Mouse (Mus musculus) intestine, embryonic 16.5 days (tissue): ENCODE measurements around the gene Slc4a7. TPM values are rescaled to one million over a fixed set of nuclear protein-coding genes. Genes with fewer than 3 reads are reported as not detected.

ENCODE experiments used
- ATAC-seq: fragments of 200-750 bp; cut with Nextera tagmentation; 2 replicates; pipeline ENCODE4 v1.8.0; 2017; ENCODE audit warnings: moderate TSS enrichment, moderate library complexity
- H3K27ac ChIP-seq: fragments of 300-500 bp; sonication (generic); 2 replicates; pipeline ENCODE4 v1.5.1; 2014; ENCODE audit warnings: mild to moderate bottlenecking, low read length
- H3K27me3 ChIP-seq: fragments of 300-500 bp; sonication (generic); replicated peaks from 2 replicates; pipeline ENCODE4 v1.6.1; 2014; ENCODE audit warnings: low read length, control low read depth, mixed read lengths; ENCODE audit not compliant: control insufficient read depth, insufficient read depth
- H3K36me3 ChIP-seq: fragments of 300-500 bp; sonication (generic); 2 replicates; pipeline ENCODE4 v1.6.1; 2014; ENCODE audit warnings: low read length, control low read depth; ENCODE audit not compliant: control insufficient read depth, insufficient read depth
- H3K4me1 ChIP-seq: fragments of 300-500 bp; sonication (generic); 2 replicates; pipeline ENCODE4 v1.6.1; 2014; ENCODE audit warnings: low read length, control low read depth, mixed read lengths; ENCODE audit not compliant: control insufficient read depth, insufficient read depth
- H3K4me2 ChIP-seq: fragments of 300-500 bp; sonication (generic); 2 replicates; pipeline ENCODE4 v1.6.1; 2014; ENCODE audit warnings: low read depth, low read length, control low read depth
- H3K4me3 ChIP-seq: fragments of 300-500 bp; sonication (generic); 2 replicates; pipeline ENCODE4 v1.5.1; 2014; ENCODE audit warnings: mild to moderate bottlenecking, low read length
- H3K9ac ChIP-seq: fragments of 300-500 bp; sonication (generic); 2 replicates; pipeline ENCODE4 v1.6.1; 2014; ENCODE audit warnings: low read depth, low read length
- H3K9me3 ChIP-seq: fragments of 300-500 bp; sonication (generic); 2 replicates; pipeline ENCODE4 v1.6.1; 2016; ENCODE audit warnings: low read length, control low read depth; ENCODE audit not compliant: control insufficient read depth
- WGBS: fragments of 180-500 bp; shearing (Covaris S2); extraction: QIAGEN DNeasy Blood & Tissue Kit; methylation state at CpG from one replicate; pipeline ENCODE4 v1.1.7; 2014; 5-methylcytosine and 5-hydroxymethylcytosine counted together
- polyA plus RNA-seq: library from polyadenylated mRNA; unstranded; fragments of >200 nt; fragmentation: Nextera tagmentation; extraction: Ambion mirVana; gene quantifications from 2 replicates; pipeline ENCODE4 v1.2.1, GENCODE M21; 2015

Slc4a7 gene
- polyA plus RNA-seq, 1 experiment from 2014 or later = 18.6 TPM

GRCm38 (mm10) chr14:14704651-14705050, 2.6 kb downstream of the Slc4a7 start:
- WGBS = 80% methylated on average over 2 of the region's 2 CpGs
- no peaks in the 10 kb centered on the region for H3K9me3 ChIP-seq
- H3K27ac ChIP-seq = no peak overlapping the region
- H3K4me2 ChIP-seq = peak overlapping the region; percentile 57; the same call in 1 of the 2 replicates
- H3K4me1 ChIP-seq = peaks cover 10% of the 10 kb centered on the region; the same call in 1 of the 2 replicates
- H3K27me3 ChIP-seq = no peaks in the 10 kb centered on the region
- no peak for ATAC-seq
- H3K36me3 ChIP-seq = no peaks in the 10 kb centered on the region
- peak overlapping the region; percentile 92 for H3K4me3 ChIP-seq
- H3K9ac ChIP-seq = peak overlapping the region; percentile 16; the same call in 1 of the 2 replicates

DNA sequence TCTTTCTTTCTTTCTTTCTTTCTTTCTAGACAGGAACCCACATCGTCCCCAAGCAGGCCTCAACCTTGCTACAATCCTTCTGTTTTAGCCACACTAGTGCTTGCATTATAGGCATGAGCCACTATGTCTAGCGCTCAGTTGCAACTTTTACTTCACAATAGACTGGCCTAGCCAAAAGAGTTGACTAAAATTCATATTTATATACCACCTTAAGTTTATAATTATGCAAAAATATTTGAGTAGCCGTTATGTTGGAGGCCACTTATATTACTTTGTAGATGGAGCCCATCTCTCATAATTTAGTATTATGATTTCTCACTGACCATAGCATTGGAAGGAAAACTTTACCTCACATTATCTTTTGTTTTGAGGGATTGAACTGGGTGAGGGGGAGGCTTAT, 3.0 kb downstream of the Slc4a7 start:
- H3K4me2 ChIP-seq = no peak overlapping the region
- H3K36me3 ChIP-seq = no peaks in the 10 kb centered on the region
- no peaks in the 10 kb centered on the region for H3K9me3 ChIP-seq
- H3K4me3 ChIP-seq = no peak overlapping the region
- peaks cover 10% of the 10 kb centered on the region; the same call in 1 of the 2 replicates for H3K4me1 ChIP-seq
- H3K27ac ChIP-seq = no peak overlapping the region
- no peaks in the 10 kb centered on the region for H3K27me3 ChIP-seq
- WGBS = 81% methylated on average over 3 of the region's 3 CpGs
- H3K9ac ChIP-seq = no peak overlapping the region
- ATAC-seq = no peak

DNA sequence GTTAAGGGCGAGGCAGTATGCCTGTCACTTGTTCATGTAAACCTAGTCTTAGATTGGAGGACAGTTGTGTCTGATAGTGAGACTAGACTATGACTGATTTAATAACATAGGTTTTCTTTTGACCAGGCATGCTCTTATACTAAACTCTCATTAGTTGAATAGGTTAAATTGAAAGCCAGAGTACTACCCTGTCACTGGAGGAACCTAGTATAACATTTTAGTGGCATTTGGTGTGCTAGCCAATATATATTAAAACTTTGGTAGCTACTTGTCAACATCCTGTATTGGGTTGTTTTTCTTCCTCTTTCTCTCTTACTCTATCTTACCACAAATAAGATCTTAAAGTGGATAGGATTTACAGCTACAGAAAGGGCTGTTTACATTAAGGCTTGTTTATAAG, 4.3 kb downstream of the Slc4a7 start:
- no peak overlapping the region for H3K27ac ChIP-seq
- ATAC-seq = no peak
- 67% methylated on average over 1 of the region's 1 CpGs for WGBS

GRCm38 (mm10) chr14:14707061-14707460, 5.0 kb downstream of the Slc4a7 start:
- peaks cover 10% of the 10 kb centered on the region; the same call in 1 of the 2 replicates for H3K4me1 ChIP-seq
- no peak overlapping the region for H3K4me2 ChIP-seq
- H3K27me3 ChIP-seq = no peaks in the 10 kb centered on the region
- H3K36me3 ChIP-seq = no peaks in the 10 kb centered on the region
- no peak overlapping the region for H3K9ac ChIP-seq
- no peaks in the 10 kb centered on the region for H3K9me3 ChIP-seq
- no peak overlapping the region for H3K4me3 ChIP-seq
- no peak for ATAC-seq
- WGBS = 67% methylated on average over 1 of the region's 1 CpGs
- H3K27ac ChIP-seq = no peak overlapping the region

More for the DNA sequence above, 4.3 kb downstream of the Slc4a7 start:
- H3K9me3 ChIP-seq = no peaks in the 10 kb centered on the region
- H3K4me2 ChIP-seq = no peak overlapping the region
- no peak overlapping the region for H3K4me3 ChIP-seq
- H3K27me3 ChIP-seq = no peaks in the 10 kb centered on the region
- H3K9ac ChIP-seq = no peak overlapping the region
- peaks cover 10% of the 10 kb centered on the region; the same call in 1 of the 2 replicates for H3K4me1 ChIP-seq
- H3K36me3 ChIP-seq = no peaks in the 10 kb centered on the region

GRCm38 (mm10) chr14:14709021-14709420, 6.9 kb downstream of the Slc4a7 start:
- H3K27me3 ChIP-seq = no peaks in the 10 kb centered on the region
- peaks cover 7% of the 10 kb centered on the region; the same call in 1 of the 2 replicates for H3K4me1 ChIP-seq
- no peaks in the 10 kb centered on the region for H3K9me3 ChIP-seq
- no peak overlapping the region for H3K9ac ChIP-seq
- no peak overlapping the region for H3K27ac ChIP-seq
- H3K4me2 ChIP-seq = no peak overlapping the region
- H3K36me3 ChIP-seq = no peaks in the 10 kb centered on the region
- 51% methylated on average over 1 of the region's 1 CpGs for WGBS
- ATAC-seq = no peak
- no peak overlapping the region for H3K4me3 ChIP-seq

- Histone ChIP-seq H3K27me3 (no peaks in the 10 kb centered on the region), H3K9ac (no peak overlapping the region), H3K4me2 (no peak overlapping the region), H3K36me3 (no peaks in the 10 kb centered on the region), H3K4me1 (no peaks in the 10 kb centered on the region), H3K27ac (no peak overlapping the region), H3K9me3 (no peaks in the 10 kb centered on the region), H3K4me3 (no peak overlapping the region)
- no peak for ATAC-seq
These were observed 12.1 kb downstream of the Slc4a7 start for GRCm38 (mm10) chr14:14714130-14714529.

DNA sequence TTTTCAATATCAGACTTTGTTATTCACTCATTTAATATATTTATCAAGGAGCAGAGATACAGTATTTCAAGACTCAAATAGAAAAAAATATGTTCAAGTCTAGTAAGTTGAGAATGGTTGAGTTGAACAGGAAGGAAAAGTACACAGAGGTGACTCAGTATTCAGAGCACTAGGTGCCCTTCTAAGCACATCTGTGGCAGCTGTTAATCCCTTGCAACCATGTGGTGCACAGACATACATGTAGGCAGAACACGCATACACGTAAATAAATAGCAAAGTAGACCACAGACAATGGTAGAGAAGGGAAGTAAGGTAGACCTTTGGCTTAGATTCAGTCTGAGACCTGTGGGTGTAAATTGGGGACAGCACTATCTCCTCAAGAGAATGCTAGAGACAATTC, 13.7 kb downstream of the Slc4a7 start:
- H3K4me1 ChIP-seq = no peaks in the 10 kb centered on the region
- H3K9ac ChIP-seq = no peak overlapping the region
- H3K27ac ChIP-seq = no peak overlapping the region
- H3K9me3 ChIP-seq = no peaks in the 10 kb centered on the region
- H3K36me3 ChIP-seq = no peaks in the 10 kb centered on the region
- no peak overlapping the region for H3K4me2 ChIP-seq
- no peak for ATAC-seq
- WGBS = 95% methylated on average over 2 of the region's 2 CpGs
- no peak overlapping the region for H3K4me3 ChIP-seq
- no peaks in the 10 kb centered on the region for H3K27me3 ChIP-seq

- Histone ChIP-seq H3K9ac (no peak overlapping the region), H3K36me3 (no peaks in the 10 kb centered on the region), H3K9me3 (no peaks in the 10 kb centered on the region), H3K4me1 (no peaks in the 10 kb centered on the region), H3K27me3 (no peaks in the 10 kb centered on the region), H3K4me2 (no peak overlapping the region), H3K4me3 (no peak overlapping the region), H3K27ac (no peak overlapping the region)
- 81% methylated on average over 6 of the region's 6 CpGs for WGBS
- no peak for ATAC-seq
These were observed 14.8 kb downstream of the Slc4a7 start for GRCm38 (mm10) chr14:14716843-14717242.

DNA sequence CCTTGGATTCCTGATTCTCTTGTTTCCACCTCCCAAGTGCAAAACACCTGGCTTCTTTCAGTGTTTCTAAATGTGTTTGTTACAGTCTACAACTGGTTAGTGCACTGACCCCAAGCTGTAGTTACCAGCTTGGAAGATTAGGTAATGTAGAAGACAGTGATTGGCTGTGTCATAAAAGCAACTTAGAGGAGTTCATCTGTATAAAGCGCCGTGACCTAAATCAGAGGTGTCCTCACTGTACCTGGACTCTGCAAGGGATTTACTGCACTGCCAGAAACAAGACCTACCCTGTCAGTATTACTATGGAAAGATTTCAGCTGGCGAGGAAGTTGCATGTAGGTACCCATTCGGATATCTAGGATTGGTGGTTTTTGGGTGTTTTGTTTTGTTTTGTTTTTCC, 16.5 kb downstream of the Slc4a7 start:
- 90% methylated on average over 4 of the region's 4 CpGs for WGBS
- Histone ChIP-seq H3K4me3 (no peak overlapping the region), H3K4me1 (no peaks in the 10 kb centered on the region), H3K9me3 (no peaks in the 10 kb centered on the region), H3K36me3 (no peaks in the 10 kb centered on the region), H3K4me2 (no peak overlapping the region), H3K27me3 (no peaks in the 10 kb centered on the region), H3K9ac (no peak overlapping the region), H3K27ac (no peak overlapping the region)
- ATAC-seq = no peak

DNA sequence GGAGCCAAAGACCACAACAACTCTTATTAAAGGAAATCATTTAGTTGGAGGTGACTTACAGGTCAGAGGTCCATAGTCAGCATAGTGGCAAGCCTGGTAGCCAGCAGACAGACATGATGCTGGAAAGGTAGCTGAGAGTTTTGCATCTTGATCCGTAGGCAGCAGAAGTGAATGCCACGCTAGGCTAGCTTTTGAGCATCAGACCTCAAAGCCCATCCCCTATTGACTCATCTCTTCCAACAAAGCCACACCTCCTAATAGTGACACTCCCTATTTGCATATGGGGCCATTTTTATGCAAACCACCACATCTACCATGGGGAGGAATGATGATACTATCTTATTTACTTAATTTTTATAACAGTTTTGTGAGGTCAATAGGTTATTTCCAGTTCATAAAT, 79.1 kb downstream of the Slc4a7 start:
- WGBS = 98% methylated on average over 2 of the region's 2 CpGs
- no peaks in the 10 kb centered on the region for H3K4me1 ChIP-seq
- no peak for ATAC-seq
- H3K36me3 ChIP-seq = peaks cover 5% of the 10 kb centered on the region; the same call in 1 of the 2 replicates
- no peaks in the 10 kb centered on the region for H3K9me3 ChIP-seq
- H3K9ac ChIP-seq = no peak overlapping the region
- no peak overlapping the region for H3K4me3 ChIP-seq
- H3K27ac ChIP-seq = no peak overlapping the region
- H3K4me2 ChIP-seq = no peak overlapping the region
- no peaks in the 10 kb centered on the region for H3K27me3 ChIP-seq
